Mouse (Mus musculus): Measurements from ENCODE around the gene Esm1. TPM values are rescaled to one million over a fixed set of nuclear protein-coding genes. Genes with fewer than 3 reads are reported as not detected.
"Not testable (repeated sequence)": the region's sequence is repeated elsewhere in the genome, so short reads cannot be mapped to it uniquely, and the experiment has no call there.

Esm1 gene
- polyA plus RNA-seq, 1 experiment from 2014 or later = 2.1 TPM

DNA sequence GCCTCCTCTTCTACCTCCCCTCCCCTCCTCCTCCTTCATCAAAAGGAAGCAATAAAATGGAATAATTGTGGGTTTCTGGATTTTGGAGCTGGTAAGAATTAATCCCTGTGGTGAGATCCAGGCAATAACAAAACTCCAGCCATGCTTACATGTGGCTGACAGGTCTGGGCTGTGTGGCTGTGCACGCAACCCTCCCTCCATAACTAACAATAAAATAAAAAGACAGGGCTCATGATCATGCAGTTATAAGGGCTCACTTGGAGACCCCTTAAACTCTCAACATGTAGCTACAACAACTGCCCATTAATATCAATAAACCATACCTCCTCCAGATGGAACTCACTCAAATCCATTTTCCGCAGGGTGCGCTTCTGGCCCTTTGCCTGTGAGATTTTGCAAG, 4.4 kb downstream of the Esm1 start:
- H3K4me1 ChIP-seq (replicated peaks; ENCODE audit: control insufficient read depth, insufficient read depth, low read length) = no peaks in the 10 kb centered on the region
- no peak overlapping the region for H3K27ac ChIP-seq (ENCODE audit: low read depth, low read length)
- H3K27me3 ChIP-seq (ENCODE audit: control insufficient read depth, insufficient read depth, low read length) = no peaks in the 10 kb centered on the region
- no peak for ATAC-seq (replicated peaks; ENCODE audit: low FRiP score)
- no peak overlapping the region for H3K4me2 ChIP-seq (ENCODE audit: low read depth, low read length, severe bottlenecking)
- no peak overlapping the region for H3K9ac ChIP-seq (ENCODE audit: low read length)
- no peak for DNase-seq (ENCODE audit: low spot score)
- WGBS = 93% methylated on average over 3 of the region's 3 CpGs
- no peaks in the 10 kb centered on the region for H3K9me3 ChIP-seq (ENCODE audit: control insufficient read depth, low read length)
- no peak overlapping the region for H3K4me3 ChIP-seq (ENCODE audit: low read depth, low read length)
- no peaks in the 10 kb centered on the region for H3K36me3 ChIP-seq (ENCODE audit: control insufficient read depth, insufficient read depth, low read length)

GRCm38 (mm10) chr13:113221851-113222250, 12.4 kb downstream of the Esm1 start:
- H3K9ac ChIP-seq (ENCODE audit: low read length) = no peak overlapping the region
- H3K27me3 ChIP-seq (ENCODE audit: control insufficient read depth, insufficient read depth, low read length) = no peaks in the 10 kb centered on the region
- H3K4me3 ChIP-seq (ENCODE audit: low read depth, low read length) = no peak overlapping the region
- no peaks in the 10 kb centered on the region for H3K9me3 ChIP-seq (ENCODE audit: control insufficient read depth, low read length)
- WGBS = 78% methylated on average over 6 of the region's 6 CpGs
- ATAC-seq (replicated peaks; ENCODE audit: low FRiP score) (no peak), DNase-seq (ENCODE audit: low spot score) (no peak)
- no peaks in the 10 kb centered on the region for H3K36me3 ChIP-seq (ENCODE audit: control insufficient read depth, insufficient read depth, low read length)
- no peak overlapping the region for H3K4me2 ChIP-seq (ENCODE audit: low read depth, low read length, severe bottlenecking)
- H3K4me1 ChIP-seq (replicated peaks; ENCODE audit: control insufficient read depth, insufficient read depth, low read length) = no peaks in the 10 kb centered on the region
- H3K27ac ChIP-seq (ENCODE audit: low read depth, low read length) = no peak overlapping the region

- H3K9me3 ChIP-seq (ENCODE audit: control insufficient read depth, low read length) = no peaks in the 10 kb centered on the region
- no peaks in the 10 kb centered on the region for H3K4me1 ChIP-seq (replicated peaks; ENCODE audit: control insufficient read depth, insufficient read depth, low read length)
- whole genome bisulfite sequencing = 11% methylated on average over 2 of the region's 2 CpGs
- no peaks in the 10 kb centered on the region for H3K27me3 ChIP-seq (ENCODE audit: control insufficient read depth, insufficient read depth, low read length)
- H3K36me3 ChIP-seq (ENCODE audit: control insufficient read depth, insufficient read depth, low read length) = no peaks in the 10 kb centered on the region
- ATAC-seq (replicated peaks; ENCODE audit: low FRiP score) (peak; percentile 43), DNase-seq (ENCODE audit: low spot score) (no peak)
- no peak overlapping the region for H3K27ac ChIP-seq (ENCODE audit: low read depth, low read length)
- H3K4me3 ChIP-seq (ENCODE audit: low read depth, low read length) = no peak overlapping the region
- 0 out of 2 replicates have a peak overlapping the region, but pooled peaks have one; percentile 2 for H3K4me2 ChIP-seq (ENCODE audit: low read depth, low read length, severe bottlenecking)
- H3K9ac ChIP-seq (ENCODE audit: low read length) = no peak overlapping the region
Observed at GRCm38 (mm10) chr13:113224105-113224504, 14.6 kb downstream of the Esm1 start.

DNA sequence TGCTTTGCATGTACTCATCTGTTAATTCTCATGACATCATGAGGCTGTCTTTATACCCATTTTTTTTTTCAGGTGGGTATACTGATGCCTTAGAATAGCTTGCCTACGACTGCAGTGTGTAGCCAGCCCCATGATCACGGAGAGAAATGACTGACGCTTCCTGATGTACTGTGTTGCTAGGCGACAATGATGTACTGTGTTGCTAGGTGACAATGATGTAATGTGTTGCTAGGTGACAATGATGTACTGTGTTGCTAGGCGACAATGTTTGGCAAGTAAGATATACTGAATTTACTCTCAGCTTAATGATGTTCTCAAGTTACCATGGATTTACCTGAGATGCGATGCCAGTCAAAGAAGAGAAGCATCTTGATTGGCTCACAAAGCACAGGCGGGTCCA, 16.4 kb downstream of the Esm1 start, which contains the start of gene Gzmk:
Gene Gzmk, minus strand, starts transcription at position 98 of the 400 bp plus-strand sequence.
- no peaks in the 10 kb centered on the region for H3K9me3 ChIP-seq (ENCODE audit: control insufficient read depth, low read length)

DNA sequence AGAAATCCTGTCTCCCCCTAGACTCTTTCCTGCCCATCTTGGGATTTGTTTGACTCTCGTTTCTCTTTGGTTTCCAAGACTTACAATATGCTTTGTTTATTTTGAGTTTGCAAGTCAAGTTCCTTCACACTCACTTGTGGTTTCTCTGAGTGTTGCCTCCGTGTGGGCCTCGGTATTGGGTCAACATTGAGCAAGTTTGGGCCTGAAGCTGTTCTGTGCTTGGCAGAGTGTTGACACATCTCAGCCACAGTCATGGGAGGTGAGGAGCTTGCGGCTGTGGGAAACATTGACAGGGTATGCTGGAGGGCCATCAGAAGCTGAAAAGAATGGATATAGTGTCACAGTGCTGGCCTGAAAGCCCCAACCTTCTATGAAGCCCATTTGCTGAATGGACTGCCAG, 17.6 kb downstream of the Esm1 start:
- no peak overlapping the region for H3K9ac ChIP-seq (ENCODE audit: low read length)
- H3K4me3 ChIP-seq (ENCODE audit: low read depth, low read length) = no peak overlapping the region
- H3K9me3 ChIP-seq (ENCODE audit: control insufficient read depth, low read length) = no peaks in the 10 kb centered on the region
- H3K4me1 ChIP-seq (replicated peaks; ENCODE audit: control insufficient read depth, insufficient read depth, low read length) = no peaks in the 10 kb centered on the region
- no peaks in the 10 kb centered on the region for H3K36me3 ChIP-seq (ENCODE audit: control insufficient read depth, insufficient read depth, low read length)
- ATAC-seq (replicated peaks; ENCODE audit: low FRiP score) (no peak), DNase-seq (ENCODE audit: low spot score) (no peak)
- WGBS = 89% methylated on average over 4 of the region's 4 CpGs
- H3K27ac ChIP-seq (ENCODE audit: low read depth, low read length) = no peak overlapping the region
- H3K27me3 ChIP-seq (ENCODE audit: control insufficient read depth, insufficient read depth, low read length) = no peaks in the 10 kb centered on the region
- no peak overlapping the region for H3K4me2 ChIP-seq (ENCODE audit: low read depth, low read length, severe bottlenecking)

More for the DNA sequence above, 16.4 kb downstream of the Esm1 start, which contains the start of gene Gzmk:
- no peak within 1 kb of the TSS for H3K27ac ChIP-seq (ENCODE audit: low read depth, low read length)
- H3K4me2 ChIP-seq (ENCODE audit: low read depth, low read length, severe bottlenecking) = no peak within 1 kb of the TSS
- ATAC-seq (replicated peaks; ENCODE audit: low FRiP score) (peak; percentile 80), DNase-seq (ENCODE audit: low spot score) (no peak)
- WGBS = 62% methylated on average over 7 of the region's 7 CpGs
- no peak within 1 kb of the TSS for H3K4me3 ChIP-seq (ENCODE audit: low read depth, low read length)
- H3K4me1 ChIP-seq (replicated peaks; ENCODE audit: control insufficient read depth, insufficient read depth, low read length) = no peaks in the 10 kb centered on the region
- H3K36me3 ChIP-seq (ENCODE audit: control insufficient read depth, insufficient read depth, low read length) = no peaks in the 10 kb centered on the region
- no peak within 1 kb of the TSS for H3K9ac ChIP-seq (ENCODE audit: low read length)
- no peaks in the 10 kb centered on the region for H3K27me3 ChIP-seq (ENCODE audit: control insufficient read depth, insufficient read depth, low read length)

DNA sequence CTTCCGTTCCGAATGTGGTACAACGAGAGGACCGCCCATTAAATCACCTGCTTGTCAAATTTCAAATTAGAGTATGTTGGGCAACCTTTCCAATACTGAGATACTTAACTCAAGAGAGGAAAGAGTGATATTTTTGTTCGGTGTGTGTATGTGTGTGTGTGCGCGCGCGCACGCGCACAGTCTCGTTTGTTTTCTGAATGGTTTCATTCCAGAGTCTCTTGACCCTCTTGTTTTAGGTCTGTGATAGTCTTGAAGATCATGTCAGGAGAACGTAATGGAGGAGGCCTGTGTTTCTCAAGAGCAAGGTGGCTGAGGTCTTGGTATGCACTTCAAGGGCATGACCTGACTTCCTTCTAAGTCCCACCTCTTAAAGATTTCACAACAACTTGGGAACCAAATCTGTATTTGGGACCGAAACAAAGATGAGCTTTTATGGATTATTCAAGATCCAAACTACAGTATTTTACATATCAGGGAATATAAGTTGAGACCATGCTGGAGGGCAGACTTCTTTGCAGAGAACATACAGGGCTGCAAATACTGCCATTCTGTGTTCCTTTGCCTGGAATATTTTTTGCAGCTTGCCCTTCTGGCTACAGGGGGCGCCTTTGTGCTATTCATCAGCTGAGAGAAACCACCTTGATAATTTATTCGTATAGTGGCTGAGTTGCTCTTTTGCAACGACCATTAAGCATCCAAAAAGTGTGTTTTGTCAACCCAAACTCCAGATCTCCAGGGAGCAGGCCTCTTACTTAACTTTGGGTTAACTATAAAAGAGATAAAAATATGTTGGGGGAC, 18.4 kb downstream of the Esm1 start:
- no peak overlapping the region for H3K27ac ChIP-seq (ENCODE audit: low read depth, low read length)
- H3K9me3 ChIP-seq (ENCODE audit: control insufficient read depth, low read length) = no peaks in the 10 kb centered on the region
- H3K36me3 ChIP-seq (ENCODE audit: control insufficient read depth, insufficient read depth, low read length) = no peaks in the 10 kb centered on the region
- DNase-seq (ENCODE audit: low spot score) = no peak
- no peaks in the 10 kb centered on the region for H3K4me1 ChIP-seq (replicated peaks; ENCODE audit: control insufficient read depth, insufficient read depth, low read length)
- ATAC-seq (replicated peaks; ENCODE audit: low FRiP score) = no peak
- no peaks in the 10 kb centered on the region for H3K27me3 ChIP-seq (ENCODE audit: control insufficient read depth, insufficient read depth, low read length)
- no peak overlapping the region for H3K4me2 ChIP-seq (ENCODE audit: low read depth, low read length, severe bottlenecking)
- H3K9ac ChIP-seq (ENCODE audit: low read length) = no peak overlapping the region
- 88% methylated on average over 17 of the region's 17 CpGs for WGBS
- no peak overlapping the region for H3K4me3 ChIP-seq (ENCODE audit: low read depth, low read length)

DNA sequence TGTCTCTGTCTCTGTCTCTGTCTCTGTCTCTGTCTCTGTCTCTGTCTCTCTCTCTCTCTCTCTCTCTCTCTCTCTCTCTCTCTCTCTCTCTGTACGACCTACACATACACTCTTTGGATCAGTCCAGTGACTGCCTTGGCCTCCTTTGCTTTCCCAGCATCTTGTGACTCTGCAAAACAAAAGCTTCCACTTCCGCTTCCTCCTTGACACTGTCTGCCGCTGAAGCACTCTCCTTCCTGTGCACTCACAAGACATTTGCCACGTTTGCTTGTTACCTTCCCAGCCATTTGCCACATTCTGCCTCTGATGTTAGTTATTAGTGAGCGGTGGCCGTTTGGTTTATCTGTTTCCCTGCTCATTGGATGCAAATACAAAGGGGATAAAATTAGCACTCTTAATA, 32.7 kb downstream of the Esm1 start:
- no peak for DNase-seq (ENCODE audit: low spot score)
- H3K9ac ChIP-seq (ENCODE audit: low read length) = no peak overlapping the region

DNA sequence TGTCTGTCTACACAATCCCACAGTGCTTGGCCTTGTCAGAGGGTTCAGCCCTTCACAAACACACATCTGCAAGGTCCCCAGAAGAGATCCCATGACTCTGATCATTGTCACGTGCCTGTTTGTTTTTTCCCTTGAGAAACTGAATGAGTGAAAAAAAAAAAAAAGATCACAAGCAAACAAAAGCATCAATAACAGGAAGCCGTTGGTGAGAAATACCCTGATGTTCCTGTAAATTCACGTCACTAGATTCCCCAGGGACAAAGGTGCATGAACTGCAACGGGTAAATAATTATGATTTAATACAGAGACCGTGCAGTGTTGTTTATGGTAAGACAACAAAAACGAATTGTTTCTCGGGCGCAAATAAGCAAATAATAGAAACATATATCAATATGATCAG, 35.6 kb downstream of the Esm1 start:
- Histone ChIP-seq H3K36me3 (ENCODE audit: control insufficient read depth, insufficient read depth, low read length) (no peaks in the 10 kb centered on the region), H3K9ac (ENCODE audit: low read length) (no peak overlapping the region), H3K9me3 (ENCODE audit: control insufficient read depth, low read length) (no peaks in the 10 kb centered on the region), H3K27ac (ENCODE audit: low read depth, low read length) (no peak overlapping the region), H3K27me3 (ENCODE audit: control insufficient read depth, insufficient read depth, low read length) (no peaks in the 10 kb centered on the region), H3K4me1 (replicated peaks; ENCODE audit: control insufficient read depth, insufficient read depth, low read length) (no peaks in the 10 kb centered on the region), H3K4me3 (ENCODE audit: low read depth, low read length) (no peak overlapping the region), H3K4me2 (ENCODE audit: low read depth, low read length, severe bottlenecking) (no peak overlapping the region)
- 85% methylated on average over 8 of the region's 8 CpGs for WGBS
- ATAC-seq (replicated peaks; ENCODE audit: low FRiP score) (no peak), DNase-seq (ENCODE audit: low spot score) (no peak)

More for the DNA sequence above, 32.7 kb downstream of the Esm1 start:
- Histone ChIP-seq H3K4me1 (replicated peaks; ENCODE audit: control insufficient read depth, insufficient read depth, low read length) (no peaks in the 10 kb centered on the region), H3K27ac (ENCODE audit: low read depth, low read length) (no peak overlapping the region), H3K9me3 (ENCODE audit: control insufficient read depth, low read length) (no peaks in the 10 kb centered on the region), H3K4me3 (ENCODE audit: low read depth, low read length) (no peak overlapping the region), H3K36me3 (ENCODE audit: control insufficient read depth, insufficient read depth, low read length) (no peaks in the 10 kb centered on the region), H3K27me3 (ENCODE audit: control insufficient read depth, insufficient read depth, low read length) (no peaks in the 10 kb centered on the region), H3K4me2 (ENCODE audit: low read depth, low read length, severe bottlenecking) (no peak overlapping the region)
- 57% methylated on average over 6 of the region's 6 CpGs for WGBS
- ATAC-seq (replicated peaks; ENCODE audit: low FRiP score) = no peak

- not testable (repeated sequence) for H3K9ac ChIP-seq (ENCODE audit: low read length); H3K4me1 ChIP-seq (replicated peaks; ENCODE audit: control insufficient read depth, insufficient read depth, low read length); H3K9me3 ChIP-seq (ENCODE audit: control insufficient read depth, low read length); ATAC-seq (replicated peaks; ENCODE audit: low FRiP score); H3K4me3 ChIP-seq (ENCODE audit: low read depth, low read length); H3K27ac ChIP-seq (ENCODE audit: low read depth, low read length); H3K27me3 ChIP-seq (ENCODE audit: control insufficient read depth, insufficient read depth, low read length); H3K4me2 ChIP-seq (ENCODE audit: low read depth, low read length, severe bottlenecking); DNase-seq (ENCODE audit: low spot score); H3K36me3 ChIP-seq (ENCODE audit: control insufficient read depth, insufficient read depth, low read length)
- WGBS = 88% methylated on average over 7 of the region's 7 CpGs
Observed at GRCm38 (mm10) chr13:113252580-113252979, 43.1 kb downstream of the Esm1 start.
